Mouse (Mus musculus) heart, postnatal 4 days (tissue): Measurements from ENCODE around the gene Dcdc2b. TPM values are rescaled to one million over a fixed set of nuclear protein-coding genes. Genes with fewer than 3 reads are reported as not detected.

ENCODE experiments used
- DNase-seq: peaks from one replicate; pipeline ENCODE4 v3.0.0; 2021
- total RNA-seq, 2 experiments: library from RNA; stranded (reverse); gene quantifications; 2 replicates each; pipeline ENCODE4 v1.2.3; 2021

Dcdc2b gene
- total RNA-seq, 2 experiments from 2014 or later: 0.27 to 0.76 TPM

DNA sequence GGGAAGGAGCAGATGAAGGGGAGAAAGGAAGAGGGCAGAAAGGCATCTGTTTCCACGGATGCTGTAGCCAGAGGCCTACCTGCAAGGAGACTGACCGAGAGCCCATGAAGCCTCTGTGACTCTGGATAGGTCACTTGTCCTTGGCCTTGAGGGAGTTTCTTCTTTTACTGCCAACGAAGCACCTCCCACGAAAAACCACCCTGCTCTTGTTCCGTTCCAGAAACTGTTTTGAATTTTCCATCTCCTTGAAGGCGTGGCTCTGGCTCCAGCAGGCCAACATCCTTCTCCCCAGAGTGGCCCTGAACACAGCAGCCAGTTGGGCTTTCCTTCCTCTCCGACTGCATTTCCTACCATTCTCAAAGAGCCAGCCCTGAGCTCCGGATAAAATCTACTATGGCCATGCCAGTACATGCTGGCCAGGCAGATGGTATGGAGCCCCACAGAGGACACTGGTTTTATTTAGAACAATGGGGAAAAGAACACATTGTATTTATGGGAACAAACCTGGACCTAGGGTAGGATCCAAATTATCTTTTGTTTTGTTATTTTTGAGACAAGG is 7.3 kb upstream of the Dcdc2b start:
- DNase-seq: peak; percentile 37

DNA sequence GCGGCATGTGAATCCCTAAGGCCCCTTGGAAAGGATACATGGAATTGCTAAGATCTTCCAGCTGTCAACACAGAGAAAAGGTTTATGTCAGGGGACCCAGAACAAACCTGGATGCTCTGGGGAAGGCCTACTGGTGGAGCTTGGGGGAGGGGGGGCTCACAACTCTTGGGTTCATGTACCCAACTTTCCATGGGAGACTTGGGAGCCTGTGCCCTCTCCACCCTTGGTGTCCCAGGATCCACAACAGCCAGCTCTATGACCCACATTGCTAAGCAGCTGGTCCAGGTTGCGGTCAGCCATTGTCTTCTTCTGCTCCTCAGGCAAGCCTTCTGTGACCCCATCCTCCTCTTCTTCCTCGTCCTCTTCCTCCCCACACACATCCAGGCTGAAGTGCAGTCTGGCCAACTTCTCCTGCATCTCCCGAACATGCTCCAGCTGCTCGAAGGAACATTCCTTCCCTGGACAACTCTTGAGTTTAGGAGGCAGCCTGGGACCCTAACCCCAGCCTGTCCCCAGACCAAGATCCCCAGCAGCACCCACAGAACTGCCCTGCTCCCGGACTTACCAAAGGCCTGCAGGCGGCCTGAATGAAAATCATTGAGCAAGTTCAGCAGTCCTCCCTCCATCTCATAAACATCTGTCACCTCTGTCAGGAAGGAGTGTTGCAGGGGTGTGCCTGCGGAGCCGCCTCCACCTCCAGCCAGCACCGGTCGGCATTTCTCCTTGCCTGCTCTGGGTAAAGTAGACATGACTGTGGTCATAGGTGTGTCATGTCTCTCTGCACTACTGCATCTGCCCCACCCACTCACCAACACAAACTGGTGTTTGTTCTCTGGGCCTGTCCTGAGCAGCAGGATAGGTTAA is 6.6 kb upstream of the Dcdc2b start:
- DNase-seq: no peak

DNA sequence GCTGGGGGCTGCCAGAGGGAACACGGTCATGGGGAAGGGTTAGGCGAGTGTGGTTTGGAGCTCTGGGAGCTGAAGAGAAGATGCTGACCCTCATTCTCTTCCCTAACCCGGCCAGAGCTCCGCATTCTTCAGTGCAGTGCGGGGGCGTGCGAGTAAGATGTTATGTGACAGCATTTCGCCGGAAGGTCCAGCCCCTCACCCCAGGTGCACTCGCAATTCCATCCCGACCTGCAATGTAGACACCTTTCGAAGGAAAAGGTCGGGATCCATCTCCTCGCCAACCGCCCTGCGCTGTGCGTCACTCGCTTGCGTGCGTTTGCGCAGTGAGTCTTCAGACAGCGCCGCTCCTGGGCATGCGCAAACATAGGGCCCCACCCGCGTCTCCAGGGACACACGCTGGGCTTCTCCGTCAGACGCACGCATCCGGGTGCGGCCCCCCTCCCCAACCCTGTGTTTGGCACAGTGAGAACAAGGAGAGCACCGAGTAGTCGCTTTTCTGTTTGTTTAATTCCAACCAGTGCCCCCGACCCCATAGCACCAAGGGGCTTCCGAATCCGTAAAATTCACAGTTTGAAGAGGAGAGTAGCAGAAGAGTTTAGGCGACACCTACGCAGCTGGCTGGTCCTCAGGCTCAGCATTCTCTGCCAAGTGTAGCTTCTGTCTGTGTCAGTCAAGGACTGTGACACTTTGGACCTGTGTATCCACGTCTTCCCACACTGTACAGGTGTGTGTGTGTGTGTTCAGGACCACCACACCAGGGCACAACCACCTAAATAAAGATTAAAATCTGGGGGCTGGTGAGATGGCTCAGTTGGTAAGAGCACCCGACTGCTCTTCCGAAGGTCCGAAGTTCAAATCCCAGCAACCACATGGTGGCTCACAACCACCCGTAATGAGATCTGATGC is 5.0 kb upstream of the Dcdc2b start, which contains the start of gene Iqcc:
TSS of gene Iqcc (minus strand) at position 314 of the 906 bp plus-strand sequence.
- peak; percentile 97 for DNase-seq

DNA sequence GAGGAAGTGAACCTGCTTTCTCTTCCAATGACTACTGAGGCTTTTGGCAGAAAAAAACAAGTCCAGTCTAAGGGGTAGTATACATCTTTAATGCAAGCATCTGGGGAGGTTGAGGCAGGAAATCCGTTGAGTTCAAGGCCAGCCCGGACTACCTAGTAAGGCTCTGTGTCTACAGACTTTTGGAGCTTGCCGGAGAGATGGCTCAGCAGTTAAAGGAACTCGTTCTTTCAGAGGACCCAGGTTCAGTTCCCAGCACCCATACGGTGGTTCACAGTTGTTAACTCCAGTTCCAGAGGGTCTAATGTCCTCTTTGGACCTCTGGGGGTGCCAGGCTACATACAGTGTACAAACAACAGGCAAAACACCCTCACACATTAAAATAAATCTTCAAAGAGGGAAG is 4.0 kb upstream of the Dcdc2b start:
- DNase-seq: no peak

DNA sequence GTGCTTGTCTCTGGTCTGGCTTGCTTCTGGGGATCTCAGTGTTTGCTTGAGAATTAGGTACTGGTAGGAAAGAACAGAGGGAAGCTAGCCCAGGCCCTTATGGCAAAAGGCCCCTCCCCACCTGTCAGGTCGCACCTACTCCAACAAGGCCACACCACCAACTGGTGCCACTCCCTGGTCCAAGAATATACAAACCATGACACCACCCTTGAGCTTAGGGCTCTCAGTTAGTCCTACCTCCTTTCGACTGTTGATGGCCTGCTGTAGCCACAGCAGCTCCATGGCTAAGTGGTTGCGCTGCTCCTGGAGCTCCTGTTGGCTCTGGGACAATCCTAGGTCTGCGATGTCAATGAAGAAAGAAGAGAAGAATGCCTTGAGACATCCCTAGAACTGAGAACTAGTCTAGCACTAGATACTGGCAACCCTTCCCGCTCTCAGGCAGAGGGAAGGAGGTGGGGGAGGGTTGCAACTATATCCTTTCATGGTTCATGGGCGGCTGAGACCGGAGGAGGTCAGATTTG is 3.1 kb upstream of the Dcdc2b start:
- DNase-seq: no peak

DNA sequence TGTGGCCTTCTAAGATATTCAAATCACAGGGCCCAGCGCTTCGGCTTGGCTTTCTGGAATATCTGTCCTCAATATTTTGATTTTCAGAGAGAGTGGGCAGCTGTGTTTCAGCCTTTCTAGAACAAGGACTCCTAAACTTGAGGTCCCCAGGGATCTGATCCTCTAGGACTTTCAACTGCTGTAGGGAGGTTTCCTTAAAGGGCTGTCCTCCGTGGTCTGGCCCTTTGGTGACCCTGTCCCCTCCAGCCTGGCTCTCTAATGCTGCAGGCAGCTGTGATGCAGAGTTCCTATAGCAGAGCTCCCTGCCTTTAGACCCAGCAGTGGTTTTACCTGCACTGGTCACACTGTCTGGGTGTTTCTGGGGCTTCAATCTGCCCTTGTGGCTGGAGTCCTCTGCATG is 2.6 kb upstream of the Dcdc2b start:
- DNase-seq: no peak

DNA sequence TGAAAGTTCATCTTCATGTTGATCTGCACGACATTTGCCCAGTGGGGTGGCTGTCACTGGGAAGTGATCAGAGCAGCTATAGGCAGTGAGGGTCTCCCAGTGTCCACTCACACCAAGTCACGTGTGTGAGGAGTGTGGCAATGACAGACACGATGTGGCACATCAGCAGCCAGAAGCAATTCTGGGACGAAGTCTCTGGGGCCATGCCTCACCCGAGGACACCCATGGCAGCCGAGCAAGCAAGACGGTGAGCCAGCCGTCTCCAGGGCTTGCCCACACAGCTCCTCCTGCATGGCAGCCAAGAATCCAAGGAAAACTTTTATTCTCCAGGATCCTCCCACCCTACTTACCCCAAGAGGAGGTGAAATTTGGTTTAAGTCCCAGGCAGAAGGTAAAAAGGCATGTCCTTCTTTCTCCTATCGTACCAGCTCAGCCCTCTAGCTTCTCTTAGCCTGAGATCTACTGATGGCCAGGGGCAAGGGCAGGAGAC is 1.8 kb upstream of the Dcdc2b start:
- DNase-seq: no peak

DNA sequence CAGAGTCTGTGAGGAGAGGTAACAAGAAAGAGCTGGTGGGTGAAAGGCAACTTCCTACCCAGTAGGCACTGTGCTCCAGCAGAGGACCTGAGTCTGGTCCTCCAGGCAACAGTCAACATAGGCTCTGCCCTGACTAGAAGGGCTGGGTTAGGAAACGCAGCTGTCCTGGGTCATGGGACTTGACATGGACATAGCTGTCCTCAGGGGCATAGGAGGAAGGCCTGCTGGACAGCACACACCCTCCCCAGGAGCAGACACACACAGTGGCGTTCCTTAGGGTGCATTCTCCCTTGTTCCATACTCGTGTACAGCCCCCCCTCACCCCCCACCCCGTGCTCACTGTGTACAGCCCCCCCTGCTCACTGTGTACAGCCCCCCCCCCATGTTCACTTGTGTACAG is 3.6 kb downstream of the Dcdc2b start:
- no peak for DNase-seq

DNA sequence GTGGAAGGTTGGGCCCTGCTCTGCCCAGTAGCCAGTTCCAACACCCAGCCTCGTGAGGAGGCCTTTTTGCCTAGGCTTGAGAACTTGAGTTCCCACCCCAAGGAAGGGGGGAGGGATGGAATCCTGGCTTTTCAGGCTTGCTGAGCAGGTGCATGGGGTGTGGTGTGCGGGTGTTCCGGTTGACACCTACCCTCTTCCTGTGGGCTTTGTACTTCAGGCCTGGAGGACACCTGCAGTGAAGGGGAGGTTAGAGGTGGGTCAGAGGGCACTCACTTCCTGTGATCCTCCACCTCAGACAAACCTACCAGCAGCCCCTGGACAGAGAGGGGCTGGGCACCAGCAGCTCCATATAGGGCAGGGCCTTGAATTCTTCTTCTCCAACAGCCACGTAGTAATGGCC is 4.0 kb downstream of the Dcdc2b start:
- no peak for DNase-seq

DNA sequence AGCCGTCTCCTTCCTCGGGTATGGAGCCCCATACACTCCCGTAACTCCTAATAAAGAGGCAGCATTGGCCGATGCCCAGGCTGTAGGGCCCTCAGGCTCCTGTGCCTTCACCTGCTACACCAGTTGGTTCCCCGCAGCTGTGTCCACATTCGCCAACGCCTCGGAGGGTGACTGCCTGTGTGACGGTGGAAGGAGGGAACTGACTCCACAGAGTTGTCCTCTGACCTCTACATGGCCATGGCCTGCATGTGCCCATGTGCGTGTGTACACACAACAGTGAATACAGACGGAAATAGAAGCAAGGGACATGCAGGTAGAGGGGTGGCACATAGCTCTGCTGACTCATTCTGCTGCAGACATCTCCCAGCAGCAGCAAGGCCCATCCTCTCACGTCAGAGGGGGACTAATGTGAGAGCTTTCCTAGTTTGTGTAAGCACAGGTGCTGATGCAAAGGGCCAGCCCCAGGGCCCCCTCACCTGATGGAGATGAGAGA is 4.9 kb downstream of the Dcdc2b start:
- no peak for DNase-seq

DNA sequence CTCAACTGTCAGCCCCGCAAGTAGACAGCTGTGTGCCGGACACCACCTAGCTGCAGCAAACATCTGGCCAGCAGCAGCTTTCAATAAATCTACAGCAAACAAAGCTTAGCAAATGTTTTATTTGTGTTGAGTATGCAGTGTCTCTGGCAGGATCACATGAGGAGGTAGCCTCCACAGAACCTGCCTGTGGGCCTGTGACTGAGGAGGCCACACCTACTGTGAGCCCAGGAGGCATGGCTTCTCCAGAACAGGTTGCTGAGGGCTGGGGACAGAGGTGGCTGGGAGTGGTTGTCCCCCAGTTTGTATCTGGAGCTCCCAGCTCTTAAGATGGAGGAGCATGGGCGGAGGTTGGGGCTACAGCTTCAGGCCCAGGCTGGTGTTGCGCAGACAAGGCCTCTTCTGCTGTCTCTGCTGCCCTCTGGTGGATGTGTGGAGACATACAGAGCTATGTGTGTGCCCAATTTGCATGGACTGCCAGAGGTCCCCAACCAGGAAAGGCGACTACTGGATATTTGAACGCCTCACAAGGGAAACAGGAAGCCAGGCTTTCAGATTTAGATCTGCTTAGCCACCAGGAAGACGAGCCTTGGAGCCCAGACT is 5.5 kb downstream of the Dcdc2b start:
- DNase-seq: peak; percentile 88

DNA sequence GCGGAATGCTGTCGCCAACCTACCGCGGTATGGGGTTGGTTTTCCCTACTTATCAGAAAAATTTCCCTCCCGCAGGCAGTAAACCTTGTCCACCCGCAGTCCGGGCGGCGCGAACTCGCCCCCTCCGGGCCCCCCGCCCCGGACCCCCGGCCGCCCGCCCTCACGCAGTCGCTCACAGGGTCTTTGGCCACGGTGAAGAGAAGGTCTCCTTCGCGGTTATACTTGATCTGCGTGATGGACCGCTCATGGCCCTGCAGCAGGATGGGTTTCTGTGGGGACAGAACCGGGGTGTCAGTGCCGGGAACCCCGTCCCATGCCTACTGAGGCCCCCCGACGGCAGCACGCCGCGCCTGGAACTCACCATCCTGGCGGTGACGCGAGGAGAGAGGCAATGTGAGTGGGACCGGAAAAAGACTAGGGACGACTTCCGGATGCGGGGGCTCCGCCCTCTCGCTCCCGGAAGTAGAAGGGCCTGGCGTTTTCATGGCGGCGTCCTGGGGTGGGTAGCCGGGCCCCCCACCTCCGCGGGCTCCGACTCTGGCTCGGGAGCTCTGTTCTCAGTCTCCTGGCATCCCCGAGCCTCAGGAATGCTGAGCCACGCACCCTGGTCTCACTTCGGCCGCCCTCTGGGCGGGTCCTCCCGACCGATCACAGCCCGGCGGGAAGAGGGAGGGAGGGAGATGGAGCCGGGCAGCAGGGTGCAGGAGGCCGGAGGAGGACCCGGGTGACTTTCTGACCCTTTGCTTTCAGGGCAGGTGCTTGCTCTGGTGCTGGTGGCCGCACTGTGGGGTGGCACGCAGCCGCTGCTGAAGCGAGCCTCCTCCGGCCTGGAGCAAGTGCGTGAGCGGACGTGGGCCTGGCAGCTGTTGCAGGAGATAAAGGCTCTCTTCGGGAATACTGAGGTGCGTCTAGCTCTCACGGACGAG is 13.6 kb downstream of the Dcdc2b start, which contains the start of the genes Eif3i and Tmem234:
TSS of gene Eif3i (minus strand) at position 416 of the 926 bp plus-strand sequence.
TSS of gene Tmem234 (plus strand) at position 436 of the 926 bp plus-strand sequence.
- peak; percentile 87 for DNase-seq

DNA sequence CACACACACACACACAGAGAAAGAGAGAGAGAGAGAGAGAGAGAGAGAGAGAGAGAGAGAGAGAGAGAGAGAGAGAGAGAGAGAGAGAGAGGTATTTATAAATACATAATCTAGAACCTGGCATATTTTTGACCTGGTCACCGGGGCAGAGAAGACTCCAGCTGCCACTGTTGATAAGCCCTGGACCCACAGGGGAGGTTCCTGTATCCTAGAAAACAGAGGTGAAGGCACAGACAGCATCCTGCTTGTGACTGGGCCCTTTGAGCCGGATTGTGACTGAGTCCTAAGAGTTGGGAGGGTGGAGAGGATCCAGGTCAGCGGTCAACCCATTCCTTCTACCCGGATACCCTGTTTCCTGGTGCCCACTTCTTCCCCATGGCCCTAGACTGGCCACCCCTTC is 25.2 kb downstream of the Dcdc2b start:
- no peak for DNase-seq

DNA sequence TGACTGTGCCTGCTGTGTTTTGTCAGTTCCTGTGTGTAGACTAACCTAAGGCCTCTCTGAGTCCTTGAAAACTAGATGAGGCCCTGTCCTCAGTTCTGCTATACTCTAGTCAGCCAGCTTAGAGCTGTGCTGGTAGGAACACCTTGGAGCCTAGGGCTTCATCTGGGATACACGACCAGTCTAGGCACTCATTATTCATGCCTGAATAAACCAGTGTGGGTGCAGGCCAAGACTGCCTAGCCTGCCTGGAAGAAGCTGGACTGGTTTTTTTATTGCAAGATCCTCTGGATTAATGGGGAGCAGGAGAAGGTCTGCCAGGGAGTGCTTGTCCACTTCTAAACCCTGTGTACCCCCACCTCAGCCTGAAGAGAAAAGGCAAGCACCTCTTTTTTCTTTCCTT is 27.1 kb downstream of the Dcdc2b start:
- DNase-seq: no peak

DNA sequence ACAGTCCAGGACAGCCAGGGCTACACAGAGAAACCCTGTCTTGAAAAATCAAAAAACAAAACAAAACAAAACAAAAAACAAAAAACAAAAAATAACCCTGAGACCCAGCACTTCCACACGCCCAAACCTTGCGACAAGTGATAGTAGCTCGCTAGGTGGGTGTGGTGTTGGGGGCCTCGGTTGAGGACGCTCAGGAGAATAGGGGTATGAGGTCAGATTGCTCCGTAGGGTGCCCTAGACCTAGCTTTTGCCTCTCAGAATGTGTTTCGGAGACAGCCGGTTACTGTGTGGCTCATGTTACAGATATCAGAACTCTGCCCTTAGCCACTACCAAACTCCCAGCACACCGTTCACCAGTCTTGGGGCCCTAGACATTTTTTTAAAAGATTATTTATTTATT is 28.3 kb downstream of the Dcdc2b start:
- no peak for DNase-seq

DNA sequence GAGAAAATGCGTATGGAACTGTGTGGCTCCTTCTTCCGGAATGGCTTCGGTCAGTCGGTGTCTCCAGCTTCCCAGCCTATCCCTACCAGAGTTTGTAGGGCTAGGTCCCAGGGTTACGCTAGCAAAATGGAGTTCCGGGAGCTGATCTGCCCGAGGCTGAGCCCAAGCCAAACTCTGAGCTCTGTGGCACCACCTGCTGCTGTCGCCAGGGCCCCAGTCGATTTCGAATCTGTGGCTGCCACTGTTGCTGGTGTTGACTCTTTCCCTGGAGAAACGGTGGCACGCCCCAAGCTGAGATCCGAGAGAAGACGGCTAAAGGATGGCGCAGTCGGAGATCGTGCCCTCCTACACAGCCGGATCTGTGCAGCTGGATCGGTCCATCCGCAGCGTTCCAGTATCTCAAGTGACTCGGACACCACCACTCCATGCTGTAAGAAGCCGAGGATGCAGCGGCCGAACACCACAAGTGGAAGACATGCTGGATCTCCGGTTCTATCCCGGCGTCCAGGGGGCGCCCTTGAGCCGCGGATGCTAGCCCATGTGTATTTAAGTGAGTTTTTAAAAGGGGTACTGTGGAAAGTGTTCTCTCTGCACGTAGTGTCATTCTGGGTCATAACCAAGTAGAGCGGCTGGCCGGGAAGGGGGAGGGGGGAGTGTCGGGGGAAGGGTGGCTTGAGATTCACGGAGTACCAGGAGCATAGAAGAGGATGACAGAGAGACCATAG is 29.0 kb downstream of the Dcdc2b start:
- peak; percentile 90 for DNase-seq

DNA sequence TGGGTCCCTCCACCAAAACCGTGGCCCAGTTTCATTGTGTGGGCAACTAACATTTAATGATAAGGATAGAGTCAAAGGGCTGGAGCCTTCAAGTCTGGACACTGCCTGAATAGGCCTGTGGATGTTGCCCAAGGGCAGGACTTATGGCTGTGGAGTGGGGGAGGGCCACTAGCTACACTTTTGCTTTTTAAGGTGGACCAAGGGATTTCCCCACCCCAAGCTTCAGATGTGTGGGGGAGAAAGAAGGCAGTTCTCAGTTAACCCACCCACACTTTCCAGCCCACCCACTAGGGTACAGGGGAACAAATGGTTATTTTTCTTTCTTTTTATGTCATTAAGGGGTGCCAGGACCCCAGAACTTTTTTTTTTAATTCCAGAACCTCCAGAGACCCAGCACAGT is 29.7 kb downstream of the Dcdc2b start:
- no peak for DNase-seq

DNA sequence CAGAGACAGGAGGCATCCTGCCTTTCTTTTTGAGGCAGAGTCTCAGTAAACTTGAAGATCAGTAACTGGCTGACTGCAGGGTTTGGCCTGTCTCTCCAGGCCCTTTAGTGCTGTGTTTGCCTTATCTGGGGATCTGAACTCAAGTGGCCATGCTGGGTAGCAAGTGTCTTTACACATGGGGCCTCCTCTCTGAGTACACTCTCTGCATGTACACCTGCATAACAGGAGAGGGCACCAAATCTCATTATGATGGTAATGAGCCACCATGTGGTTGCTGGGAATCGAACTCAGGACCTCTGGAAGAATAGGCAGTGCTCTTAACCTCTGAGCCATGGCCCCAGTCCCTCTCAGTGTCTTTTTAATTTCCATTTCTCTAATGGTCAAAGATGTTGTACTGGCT is 31.8 kb downstream of the Dcdc2b start:
- DNase-seq: no peak

DNA sequence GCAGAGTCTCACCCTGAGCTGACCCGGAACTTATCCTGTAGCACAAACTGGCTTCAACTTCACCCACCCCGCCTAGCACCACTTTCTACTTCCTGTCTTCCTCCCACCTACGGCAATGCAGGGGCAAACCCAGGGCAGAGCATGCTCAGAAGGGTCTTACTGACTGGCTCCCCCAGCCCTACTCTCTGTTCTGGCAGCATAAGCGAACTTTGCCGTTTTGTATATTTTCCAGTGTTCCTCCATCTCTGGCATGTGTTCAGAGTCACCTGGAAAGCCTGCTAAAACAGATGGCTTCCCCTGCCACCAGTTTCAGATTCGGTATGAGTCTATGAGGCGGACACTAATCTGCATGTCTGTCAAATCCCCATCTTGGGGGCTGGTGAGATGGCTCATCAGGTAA is 33.7 kb downstream of the Dcdc2b start:
- DNase-seq: no peak

DNA sequence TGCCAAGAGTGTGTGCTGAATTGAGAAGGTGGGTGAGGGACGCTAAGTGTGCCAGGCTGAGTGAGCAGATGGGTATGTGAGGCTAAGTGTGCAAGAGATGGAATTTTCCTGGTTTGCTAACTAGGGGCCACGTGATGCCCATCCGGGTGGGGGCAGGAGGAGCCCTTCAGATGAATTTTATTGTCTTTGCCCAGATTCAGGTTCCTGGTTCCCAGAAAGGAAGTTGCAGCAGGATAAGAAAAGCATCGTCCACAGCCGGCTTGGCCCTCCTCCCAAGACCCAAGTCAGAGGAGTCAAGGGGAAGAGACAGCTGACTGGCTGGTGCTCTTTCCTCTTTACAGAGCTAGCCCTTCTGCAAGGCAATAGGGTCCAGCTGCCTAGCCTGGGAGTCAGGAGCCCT is 35.6 kb downstream of the Dcdc2b start, which contains the start of gene Fam167b:
TSS of gene Fam167b (minus strand) at position 84 of the 400 bp plus-strand sequence.
- DNase-seq: peak; percentile 49
